Mouse (Mus musculus): ENCODE measurements around the gene Bscl2.
A peak's percentile ranks its signal among the peaks of the same experiment; 100 is the strongest.

- TF ChIP-seq CTCF (IDR thresholded peaks at IDR 0.05; ENCODE audit: insufficient read depth, low read length) (no peak), POLR2A (IDR thresholded peaks at IDR 0.05; ENCODE audit: borderline replicate concordance, extremely low read depth, low read depth, low read length) (peak; percentile 92; the same call in 1 of the 2 replicates)
These were observed 43.2 kb downstream of the Bscl2 start, which contains the start of gene Uqcc3 for GRCm38 (mm10) chr19:8880311-8881033.
